Mouse (Mus musculus): ENCODE data around the gene Gjd2. TPM values are rescaled to one million over a fixed set of nuclear protein-coding genes. Genes with fewer than 3 reads are reported as not detected.

Gjd2 gene
- total RNA-seq, 2 experiments from 2014 or later = not detected

GRCm38 (mm10) chr2:114013846-114014245 lies 427 bp upstream of the Gjd2 start:
- ATAC-seq (ENCODE audit: poor library complexity, severe bottlenecking) = no peak

- ATAC-seq (ENCODE audit: poor library complexity, severe bottlenecking) = no peak
Measured at GRCm38 (mm10) chr2:114012749-114013211, 639 bp downstream of the Gjd2 start.

GRCm38 (mm10) chr2:114011838-114012237 lies 1.6 kb downstream of the Gjd2 start:
- ATAC-seq (ENCODE audit: poor library complexity, severe bottlenecking) = no peak

GRCm38 (mm10) chr2:114008321-114008720 lies 5.1 kb downstream of the Gjd2 start:
- ATAC-seq (ENCODE audit: poor library complexity, severe bottlenecking) = no peak

GRCm38 (mm10) chr2:113997484-113997883 lies 15.9 kb downstream of the Gjd2 start:
- no peak for ATAC-seq (ENCODE audit: poor library complexity, severe bottlenecking)

GRCm38 (mm10) chr2:113996930-113997329 lies 16.5 kb downstream of the Gjd2 start:
- ATAC-seq (ENCODE audit: poor library complexity, severe bottlenecking) = no peak

- ATAC-seq (ENCODE audit: poor library complexity, severe bottlenecking) = no peak
Measured at GRCm38 (mm10) chr2:113984890-113985289, 28.5 kb downstream of the Gjd2 start.

- no peak for ATAC-seq (ENCODE audit: poor library complexity, severe bottlenecking)
Measured at GRCm38 (mm10) chr2:113980664-113981063, 32.8 kb downstream of the Gjd2 start.

GRCm38 (mm10) chr2:113978151-113978771 lies 35.2 kb downstream of the Gjd2 start:
- ATAC-seq (ENCODE audit: poor library complexity, severe bottlenecking) = no peak

- ATAC-seq (ENCODE audit: poor library complexity, severe bottlenecking) = no peak
Measured at GRCm38 (mm10) chr2:113973950-113974349, 39.5 kb downstream of the Gjd2 start.

GRCm38 (mm10) chr2:113966421-113966820 lies 47.0 kb downstream of the Gjd2 start:
- no peak for ATAC-seq (ENCODE audit: poor library complexity, severe bottlenecking)

Other genes starting within 250 kb of the Gjd2 start
- gene Scg5, start 184.5 kb downstream of the Gjd2 start, total RNA-seq (2015) = 0.82 and 1.1 TPM in 2 replicates
- gene Scg5, start 184.5 kb downstream of the Gjd2 start, total RNA-seq (2017) = not detected in 2 replicates
- gene Arhgap11a, start 165.0 kb downstream of the Gjd2 start, total RNA-seq (2015) = 48.6 and 49.1 TPM in 2 replicates
- 44.1 and 56.3 TPM in 2 replicates for gene Arhgap11a, start 165.0 kb downstream of the Gjd2 start, total RNA-seq (2017)
- gene Actc1, start 39.9 kb upstream of the Gjd2 start, total RNA-seq (2015) = not detected in 2 replicates
- gene Actc1, start 39.9 kb upstream of the Gjd2 start, total RNA-seq (2017) = not detected in 2 replicates
- gene Aqr, start 173.4 kb upstream of the Gjd2 start, total RNA-seq (2015) = 35.9 and 38.2 TPM in 2 replicates
- 29.1 and 34.1 TPM in 2 replicates for gene Aqr, start 173.4 kb upstream of the Gjd2 start, total RNA-seq (2017)
- 6.8 and 6.9 TPM in 2 replicates for gene Zfp770, start 187.8 kb upstream of the Gjd2 start, total RNA-seq (2015)
- gene Zfp770, start 187.8 kb upstream of the Gjd2 start, total RNA-seq (2017) = 3.6 and 4.2 TPM in 2 replicates